Mouse (Mus musculus) kidney, adult 11 months (tissue): ENCODE results near the gene H2-M5.
A peak's percentile ranks its signal among the peaks of the same experiment; 100 is the strongest.
"Not testable (repeated sequence)": the region's sequence is repeated elsewhere in the genome, so short reads cannot be mapped to it uniquely, and the experiment has no call there.

Experiments used
- DNase-seq: peaks from one replicate; pipeline ENCODE4 v3.0.0; 2022

Gene H2-M5

DNA sequence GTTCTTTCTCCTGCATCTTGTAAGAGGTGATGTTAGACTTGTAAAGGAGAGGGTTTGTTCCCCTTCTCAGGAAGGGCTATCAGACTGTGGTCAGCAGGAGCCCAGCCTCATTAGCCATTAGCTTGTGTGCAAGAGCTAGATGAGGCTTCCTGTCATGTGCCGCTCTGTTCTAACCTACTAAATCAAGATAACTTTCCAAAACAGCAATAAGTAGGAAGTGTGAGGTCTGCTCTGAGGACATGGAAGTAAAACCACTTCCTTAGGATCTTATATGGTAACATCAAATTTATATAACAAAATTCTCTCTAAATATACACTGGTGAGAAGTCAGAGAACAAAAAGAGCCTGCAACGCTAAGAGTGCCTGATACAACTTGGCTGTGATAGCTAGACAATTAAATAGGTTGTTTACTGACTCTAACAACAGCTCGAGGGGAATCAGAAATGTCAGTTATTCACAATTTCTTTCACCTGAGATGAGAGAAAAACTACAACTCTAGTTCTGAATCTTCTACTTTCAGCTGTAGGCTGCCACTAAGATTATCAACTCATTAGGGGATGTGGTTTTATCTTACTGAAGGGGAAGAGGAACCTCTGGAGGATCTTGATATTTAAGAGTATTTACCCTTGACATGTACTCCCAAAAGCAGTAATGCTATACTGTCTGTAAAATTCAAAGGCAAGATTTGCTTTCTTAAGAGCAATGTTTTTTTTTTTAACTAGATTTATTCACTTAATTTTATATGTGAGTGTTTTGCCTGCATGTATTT lies 3.2 kb upstream of the H2-M5 start:
- DNase-seq, result no peak

DNA sequence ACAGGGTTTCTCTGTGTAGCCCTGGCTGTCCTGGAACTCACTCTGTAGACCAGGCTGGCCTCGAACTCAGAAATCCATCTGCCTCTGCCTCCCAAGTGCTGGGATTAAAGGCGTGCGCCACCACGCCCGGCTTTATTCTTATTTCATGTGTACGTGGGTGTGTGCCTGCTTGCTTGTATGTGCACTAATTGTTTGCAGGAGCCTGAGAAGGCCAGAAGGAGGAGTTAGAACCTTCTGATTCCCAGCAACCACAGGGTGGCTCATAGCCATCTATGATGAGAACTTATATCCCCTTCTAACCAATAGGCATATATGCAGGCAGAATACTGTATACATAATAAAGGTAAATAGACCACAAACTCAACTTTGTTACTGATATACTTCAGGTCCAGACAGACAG lies 1.3 kb upstream of the H2-M5 start:
- not testable (repeated sequence) for DNase-seq

DNA sequence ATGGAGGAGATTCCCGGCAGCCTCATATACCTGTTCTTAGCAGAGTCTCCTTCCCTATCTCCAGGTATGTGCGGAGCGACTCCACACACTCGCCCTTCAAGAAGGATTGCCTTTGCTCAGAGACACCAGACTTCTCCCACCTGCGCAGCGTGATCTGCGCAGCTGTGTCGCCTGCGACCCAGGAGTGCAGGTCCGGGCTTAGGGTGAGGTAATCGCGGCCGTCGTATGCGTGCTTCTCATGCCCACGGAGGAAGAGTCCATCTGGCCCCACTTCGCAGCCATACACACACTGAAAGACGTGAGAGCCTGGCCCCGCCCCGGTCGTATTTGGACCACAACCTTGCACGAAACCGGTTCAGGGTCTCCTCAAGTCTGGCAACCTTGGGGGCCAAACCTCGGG lies 862 bp downstream of the H2-M5 start:
- no peak for DNase-seq

DNA sequence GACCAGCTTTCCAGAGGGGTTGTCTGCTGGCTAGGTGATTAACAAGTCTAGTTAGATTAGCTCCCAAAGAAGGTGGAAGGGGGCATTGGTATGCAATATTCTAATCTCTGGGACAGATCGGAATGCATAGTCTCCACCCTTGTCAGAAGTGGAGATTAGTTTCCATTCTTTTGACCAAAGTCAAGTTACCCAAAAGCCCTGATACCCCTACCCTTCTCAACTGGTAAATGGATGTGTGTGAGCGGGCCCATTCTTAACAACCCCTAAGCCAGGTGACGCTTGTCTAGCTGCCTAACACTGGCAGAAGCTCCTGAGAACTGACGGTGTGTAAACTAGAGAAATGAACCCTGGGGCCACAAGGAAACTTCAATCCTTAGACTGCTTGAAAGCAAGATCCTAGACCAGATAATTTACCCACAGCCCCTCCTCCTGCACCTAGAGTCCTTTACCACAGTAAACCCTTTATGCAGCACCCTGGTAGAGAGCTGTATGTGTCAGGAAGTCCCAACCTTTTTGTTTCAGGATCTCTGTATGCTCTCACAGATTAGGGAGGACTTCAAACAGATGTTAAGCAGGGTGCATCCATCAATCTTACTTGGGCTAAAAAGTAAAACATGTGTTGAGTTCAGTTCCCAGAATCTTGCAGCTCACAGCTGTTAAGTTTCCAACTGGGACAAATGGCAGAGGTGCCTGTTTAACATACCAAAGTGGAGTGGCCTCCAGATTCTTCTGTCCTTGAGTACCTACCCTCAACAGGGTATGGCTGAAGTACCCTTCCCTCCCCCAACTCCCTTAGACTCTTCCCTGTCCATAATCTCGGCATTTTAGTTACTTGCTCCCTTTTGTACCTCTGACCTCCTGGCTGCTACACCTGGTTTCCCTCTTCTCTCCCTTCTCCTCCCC lies 6.8 kb downstream of the H2-M5 start:
- no peak for DNase-seq

DNA sequence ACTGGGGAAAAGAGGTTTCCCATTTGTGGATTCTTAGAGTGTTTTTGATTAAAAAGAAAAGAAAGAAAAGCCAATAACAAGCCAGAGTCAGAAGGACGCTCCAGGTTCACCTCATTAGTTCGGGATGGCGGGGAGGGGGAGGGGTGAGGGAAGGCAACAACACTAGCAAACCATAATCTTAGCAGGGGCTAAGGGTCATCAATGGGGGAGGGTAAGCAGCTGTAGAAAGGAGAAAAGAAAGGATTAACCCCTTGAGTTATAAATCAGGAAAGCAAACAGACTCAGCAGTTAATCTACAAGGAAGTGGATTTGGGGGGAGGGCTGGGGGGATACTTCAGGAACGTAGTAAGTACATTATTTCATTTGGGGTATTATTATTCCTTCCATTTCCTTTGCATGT lies 7.5 kb downstream of the H2-M5 start:
- no peak for DNase-seq

DNA sequence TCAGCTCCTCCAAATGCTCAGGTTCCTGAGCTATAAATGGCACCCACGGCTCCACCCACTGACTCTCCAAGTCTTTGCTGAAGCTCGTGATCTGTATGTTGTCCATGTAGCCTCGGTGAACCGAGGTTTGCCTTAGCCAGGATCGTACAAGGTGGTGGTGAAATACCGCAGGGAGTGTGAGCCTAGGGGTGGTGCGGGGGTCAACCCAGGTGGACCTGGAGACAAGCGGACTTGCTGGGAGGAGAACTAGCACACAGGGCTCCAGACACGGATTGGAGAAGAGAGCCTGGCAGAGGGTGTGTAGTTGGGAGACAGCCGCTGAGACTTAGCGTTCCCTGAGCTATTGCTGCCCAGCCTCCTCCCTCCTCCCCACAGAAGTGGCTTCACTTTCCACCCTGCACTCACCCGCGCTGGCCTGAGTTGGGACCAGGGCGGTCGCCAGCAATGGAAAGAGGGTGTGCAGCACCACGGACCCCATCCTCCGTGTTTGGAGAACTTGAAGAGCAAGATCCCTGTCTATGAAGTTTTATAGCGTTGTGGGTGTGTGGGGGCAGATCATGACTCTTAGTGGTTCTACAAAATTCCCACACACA lies 8.0 kb downstream of the H2-M5 start, which contains the start of gene 2410137M14Rik:
2410137M14Rik (minus strand) TSS at position 17 of the 593 bp plus-strand sequence.
- DNase-seq, result no peak

DNA sequence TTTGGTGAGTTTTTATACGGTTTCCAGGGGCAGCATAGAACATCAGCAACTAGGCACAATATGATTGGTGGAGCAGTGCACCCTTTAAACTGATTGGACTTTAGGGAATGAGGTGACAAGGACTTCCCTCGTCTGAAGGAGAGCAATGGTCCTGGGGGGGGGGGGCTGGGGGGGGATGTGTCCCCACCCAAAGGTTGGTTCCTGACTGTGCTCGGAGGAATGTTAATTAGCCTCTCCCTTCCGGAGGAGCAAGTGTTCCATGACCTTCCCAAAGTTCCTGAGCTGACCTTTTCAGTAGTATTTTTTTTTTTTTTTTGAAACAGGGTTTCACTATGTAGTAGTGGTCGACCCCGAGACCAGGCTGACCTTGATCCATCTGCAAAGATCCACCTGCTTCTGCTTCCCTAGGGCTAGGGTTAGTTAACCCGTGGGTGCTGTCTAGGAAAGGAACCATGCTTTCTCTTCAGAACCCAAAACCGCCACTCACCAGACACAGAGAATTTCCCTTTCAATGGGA lies 16.0 kb downstream of the H2-M5 start:
- DNase-seq, result no peak

DNA sequence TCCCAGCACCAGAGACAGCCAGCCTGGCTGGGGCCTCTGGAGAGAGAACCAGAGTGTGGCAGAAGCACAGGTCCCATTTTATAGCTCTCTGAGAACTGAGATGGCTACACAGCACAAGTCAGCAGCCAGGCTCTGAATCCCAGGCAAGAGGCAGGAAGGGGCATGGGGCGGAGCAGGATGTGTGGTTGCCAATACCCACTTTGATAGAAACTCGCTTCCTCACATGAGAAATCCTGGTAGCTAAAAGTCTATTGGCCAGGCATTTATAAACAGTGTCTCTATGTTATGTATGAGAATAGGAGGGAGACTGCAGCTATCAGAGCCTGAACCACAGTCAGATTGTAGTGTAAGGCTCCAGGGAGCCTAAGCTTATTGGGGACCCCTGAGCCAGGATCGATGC lies 16.5 kb downstream of the H2-M5 start:
- DNase-seq, result no peak

DNA sequence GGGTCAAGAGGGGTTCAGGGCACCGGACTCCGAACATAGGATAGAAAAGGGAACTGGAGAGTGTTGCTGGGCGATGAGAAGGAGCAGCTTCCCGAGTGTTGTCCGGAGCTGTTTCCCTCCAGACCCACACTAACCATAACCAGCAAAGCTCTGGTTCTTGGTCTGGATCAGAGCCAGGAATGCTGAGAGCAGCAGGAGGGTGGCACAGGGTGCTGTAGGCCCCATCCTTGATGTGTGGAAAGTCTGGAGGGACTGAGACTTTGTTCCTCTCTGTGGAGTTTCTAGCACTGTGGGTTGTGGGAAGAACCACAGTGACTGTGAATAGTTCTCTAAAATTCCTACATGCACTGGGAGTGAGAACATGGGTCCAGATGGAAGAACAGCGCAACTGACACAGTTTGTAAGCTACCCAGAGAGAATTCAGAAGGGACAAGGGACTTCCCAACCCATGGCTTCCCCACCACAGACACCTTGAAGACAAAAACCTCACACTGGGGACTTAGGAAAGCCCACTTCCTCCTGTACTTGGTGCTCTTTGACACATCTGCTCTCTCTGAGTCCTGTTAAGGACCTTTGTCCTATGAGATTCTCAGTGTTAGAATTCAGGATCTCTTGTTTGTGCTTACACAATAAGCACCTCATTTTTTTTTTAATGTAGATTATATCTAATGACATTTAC lies 18.0 kb downstream of the H2-M5 start:
- no peak for DNase-seq

DNA sequence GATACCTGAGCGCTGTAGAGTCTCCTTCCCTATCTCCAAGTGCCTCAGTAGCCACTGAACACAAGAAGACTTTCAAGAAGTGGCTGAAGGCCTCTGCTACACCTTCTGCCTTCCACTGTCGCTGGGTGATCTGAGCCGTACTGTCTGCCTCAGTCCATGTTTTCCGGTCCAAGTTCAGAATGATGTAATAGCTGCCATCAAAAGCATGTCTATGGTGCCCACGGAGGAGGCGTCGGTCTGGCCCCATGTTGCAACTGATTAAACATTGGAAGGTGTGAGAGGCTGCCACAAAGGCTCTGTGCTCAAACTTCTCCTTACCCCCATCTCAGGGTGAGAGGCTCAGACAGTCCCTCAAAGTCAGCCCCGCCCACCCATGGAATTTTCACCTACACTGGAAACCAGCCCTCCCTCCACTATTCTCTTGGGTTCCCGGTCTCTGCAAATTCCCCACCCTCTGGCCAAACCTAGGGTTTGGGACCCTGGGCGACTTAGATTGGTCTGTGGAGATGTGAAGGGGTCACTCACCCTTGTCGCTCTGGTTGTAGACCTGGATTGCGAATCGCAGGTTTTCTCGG lies 18.9 kb downstream of the H2-M5 start:
- no peak for DNase-seq

DNA sequence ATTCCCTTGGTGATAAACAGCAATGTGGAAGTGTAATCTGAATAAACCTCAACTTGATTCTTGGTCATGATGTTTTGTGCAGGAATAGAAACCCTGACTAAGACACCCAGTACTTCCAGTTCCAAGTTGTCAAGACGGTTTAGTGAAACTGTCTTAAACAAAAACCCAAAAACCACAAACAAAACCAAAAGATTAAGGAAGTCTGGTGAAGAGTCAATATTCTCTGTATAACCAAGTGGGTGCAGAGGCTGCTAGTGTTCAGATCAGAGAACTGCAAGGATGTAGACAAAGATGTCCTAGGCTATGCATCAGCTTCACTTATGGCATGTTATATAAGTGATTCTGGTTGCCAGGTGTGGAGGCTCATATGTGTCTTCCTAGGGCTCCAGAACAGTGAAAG lies 22.5 kb downstream of the H2-M5 start:
- DNase-seq, result no peak

DNA sequence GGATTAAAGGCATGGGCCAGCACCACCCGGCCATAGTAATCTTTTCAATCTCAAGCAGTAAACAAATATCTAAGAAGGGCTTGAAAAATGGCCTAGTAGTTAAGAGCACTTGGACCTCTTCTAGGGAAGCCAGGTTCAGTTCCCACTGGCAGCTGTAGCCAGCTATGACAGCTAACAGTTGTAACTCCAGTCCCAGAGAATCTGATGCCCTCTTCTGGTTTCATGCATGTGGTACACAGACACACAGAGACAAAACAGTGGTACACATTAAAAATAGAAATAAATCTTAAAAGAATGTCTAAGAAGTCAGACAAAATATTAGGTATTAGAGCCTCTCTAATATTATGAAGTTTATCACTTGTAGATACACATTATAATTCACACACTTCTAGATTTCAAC lies 28.2 kb downstream of the H2-M5 start:
- no peak for DNase-seq

DNA sequence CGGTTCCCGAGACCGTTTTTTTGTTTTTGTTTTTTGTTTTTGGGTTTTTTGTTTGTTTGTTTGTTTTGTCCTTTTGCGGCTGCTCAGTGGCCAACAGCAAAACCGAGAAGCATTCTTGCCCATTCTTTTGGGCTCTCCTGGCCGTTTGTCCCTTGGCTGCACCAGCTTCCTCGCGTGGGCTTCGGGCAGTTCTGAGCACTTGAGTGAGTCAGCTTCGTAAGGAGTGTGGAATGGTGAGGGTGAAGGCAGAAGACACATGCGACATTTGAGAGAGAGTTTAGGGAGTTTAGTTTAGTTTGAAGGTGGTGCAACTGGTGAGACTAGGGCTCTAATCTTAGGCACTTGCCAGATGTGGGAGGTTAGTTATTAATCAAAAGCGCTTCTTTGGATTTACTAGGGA lies 30.5 kb downstream of the H2-M5 start:
- DNase-seq, result no peak

DNA sequence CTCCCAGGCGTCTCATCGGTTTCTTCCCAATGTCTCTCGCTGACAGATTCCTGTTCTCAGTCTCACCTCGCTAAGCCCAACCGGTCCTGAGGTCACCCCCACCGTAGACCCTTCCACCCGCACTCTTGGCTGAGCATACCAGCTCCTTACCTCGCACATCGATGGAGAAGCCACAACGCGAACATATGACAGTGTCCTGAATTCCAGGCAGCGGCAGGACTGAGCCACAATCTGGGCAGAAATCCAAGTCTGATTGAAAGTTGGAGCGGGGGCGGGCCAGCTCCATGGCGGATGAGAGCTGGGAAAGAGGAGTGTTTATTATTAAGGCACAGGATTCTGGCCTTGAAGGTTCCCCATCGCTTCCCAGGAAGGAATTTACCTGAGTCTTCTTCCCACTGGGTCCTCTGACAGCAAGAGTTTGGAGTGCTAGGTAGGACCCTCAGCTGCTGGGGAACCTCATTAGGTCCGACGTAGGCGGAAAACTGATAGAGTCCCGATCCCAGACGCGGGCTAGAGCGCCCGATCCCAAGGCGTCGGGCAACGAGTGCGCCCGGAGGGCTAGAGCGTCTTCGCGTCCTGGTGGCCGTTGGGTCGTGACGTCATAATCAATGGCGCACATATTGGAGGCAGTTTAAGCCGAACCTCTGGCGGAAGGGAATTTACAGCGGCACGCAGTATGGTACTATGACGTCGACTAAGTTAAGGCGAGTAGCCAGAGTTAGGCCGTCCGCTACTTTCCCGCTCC lies 31.2 kb downstream of the H2-M5 start, which contains the start of the genes Znrd1 and Znrd1as:
Znrd1 (minus strand) TSS at position 561 of the 745 bp plus-strand sequence.
Znrd1as (plus strand) TSS at position 594 of the 745 bp plus-strand sequence.
- peak; percentile 95 for DNase-seq

DNA sequence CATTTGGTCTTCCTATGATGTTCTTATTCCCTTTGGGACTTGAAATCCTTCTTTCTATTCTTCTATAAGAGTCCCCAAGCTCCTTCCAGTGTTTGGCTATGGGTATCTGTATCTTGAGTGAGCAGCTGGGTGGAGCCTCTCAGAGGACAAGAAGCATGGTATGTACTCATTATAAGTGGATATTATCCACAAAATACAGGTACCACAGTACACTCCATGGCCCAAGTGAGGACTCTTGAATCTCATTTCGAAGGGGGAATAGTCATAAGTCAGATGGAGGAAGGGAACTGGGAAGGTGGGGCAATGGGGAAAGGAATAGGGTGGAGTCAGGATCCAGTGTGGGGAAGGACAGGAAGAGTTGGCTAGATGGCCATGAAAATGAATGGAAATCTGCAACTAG lies 36.3 kb downstream of the H2-M5 start:
- no peak for DNase-seq

DNA sequence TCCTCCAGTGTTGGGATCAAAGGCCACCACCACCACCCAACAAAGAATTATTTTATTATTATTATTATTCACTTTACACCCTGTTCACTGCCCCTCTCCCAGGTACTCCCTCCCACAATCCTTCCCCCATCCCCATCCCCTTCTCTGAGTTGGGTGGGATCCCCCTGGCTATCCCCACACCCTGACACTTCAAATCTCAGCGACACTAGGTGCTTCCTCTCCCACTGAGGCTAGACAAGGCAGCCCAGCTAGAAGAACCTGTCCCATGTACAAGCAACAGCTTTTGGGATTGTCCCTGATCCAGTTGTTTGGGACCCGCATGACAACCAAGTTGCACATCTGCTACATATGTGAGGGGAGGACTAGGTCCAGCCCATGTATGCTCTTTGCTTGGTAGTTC lies 36.7 kb downstream of the H2-M5 start:
- DNase-seq, result no peak

DNA sequence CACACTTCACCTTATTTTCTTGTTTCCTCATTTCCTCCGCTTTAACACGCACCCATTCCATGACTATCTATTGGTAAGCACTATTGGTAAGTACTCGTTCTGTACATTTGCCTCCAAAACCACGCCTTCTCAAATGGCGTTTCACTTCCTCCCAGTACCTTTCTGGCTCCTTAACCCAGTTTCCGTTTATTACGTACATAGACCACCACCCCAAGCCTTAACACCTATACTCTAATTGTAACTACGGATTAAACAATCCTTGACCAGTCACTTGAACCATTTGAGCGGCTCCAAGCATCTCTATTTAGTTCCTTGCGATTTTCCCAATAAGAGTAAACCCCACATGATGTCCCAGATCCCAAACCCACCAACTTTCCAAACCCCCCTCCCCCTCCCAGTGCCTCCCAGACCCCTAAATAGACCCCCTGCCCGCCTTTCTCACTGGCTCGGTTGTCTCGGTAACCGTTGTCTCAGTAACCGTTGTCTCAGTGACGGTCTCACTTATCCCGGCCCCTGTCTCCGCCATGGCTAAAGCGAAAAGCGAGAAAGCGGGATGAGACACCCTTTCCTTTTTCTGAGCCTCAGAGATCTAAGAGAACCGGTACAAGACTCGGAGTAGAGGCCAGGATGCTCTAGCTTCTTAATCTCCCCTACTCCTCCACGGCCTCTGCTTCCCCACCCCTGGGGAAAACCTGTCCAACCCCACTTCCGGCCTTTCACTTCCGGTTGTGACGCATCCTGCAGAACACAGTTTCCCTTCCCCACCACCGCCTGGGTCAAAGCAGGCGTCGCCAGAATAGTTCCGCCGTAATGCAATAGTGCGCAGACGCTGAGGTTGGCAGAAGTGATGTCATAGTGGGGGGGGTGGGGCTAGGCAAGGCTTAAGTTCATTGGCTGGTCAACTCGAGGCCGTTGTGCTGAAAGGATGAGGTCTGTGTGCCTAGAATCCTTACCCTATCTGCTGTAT lies 38.1 kb downstream of the H2-M5 start, which contains the start of gene Ppp1r11:
Ppp1r11 (minus strand) TSS at position 761 of the 967 bp plus-strand sequence.
- peak; percentile 96 for DNase-seq

DNA sequence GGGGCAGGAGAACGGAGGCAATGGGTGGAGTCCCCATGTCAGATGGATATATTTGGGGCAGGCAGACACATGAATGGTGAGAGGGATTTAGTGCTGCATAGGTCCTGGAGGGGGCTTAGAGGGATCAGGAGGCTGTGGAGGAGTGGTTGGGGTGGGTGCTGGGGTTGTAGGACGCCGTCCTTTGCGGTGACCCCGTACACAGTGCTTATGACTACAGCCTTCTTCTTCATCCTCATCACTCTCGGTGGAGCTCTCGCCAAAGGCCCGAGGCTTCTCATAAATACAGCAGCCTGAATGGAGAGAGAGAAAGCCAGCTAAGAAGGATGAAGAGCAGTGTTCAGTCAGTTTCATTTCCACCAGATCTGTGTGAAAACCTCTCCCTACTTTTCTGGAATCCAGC lies 40.1 kb downstream of the H2-M5 start:
- DNase-seq, result no peak

DNA sequence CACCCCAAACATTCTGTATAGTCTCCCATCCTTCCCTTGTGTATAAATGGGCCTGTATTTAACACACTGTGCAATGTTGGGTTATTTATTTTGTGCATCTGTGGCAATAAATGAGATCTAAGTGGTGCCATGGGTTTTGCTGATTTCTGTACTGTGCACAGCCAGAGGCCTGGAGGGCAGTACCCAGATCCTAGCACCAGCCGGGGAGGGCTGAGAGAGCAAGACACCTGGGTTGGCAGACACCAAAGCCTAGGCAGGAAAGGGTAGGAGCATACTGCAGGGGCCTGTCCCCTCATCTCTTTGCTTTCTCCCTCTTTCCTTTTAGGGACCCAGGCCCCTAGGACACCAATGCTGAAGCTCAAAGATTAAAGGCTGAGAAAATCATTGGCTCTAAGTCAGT lies 41.1 kb downstream of the H2-M5 start:
- no peak for DNase-seq
